Mouse (Mus musculus) adrenal gland, postnatal 14 days (tissue): ENCODE data around the gene Cacna2d1. TPM values are rescaled to one million over a fixed set of nuclear protein-coding genes. Genes with fewer than 3 reads are reported as not detected.

Experiments
- DNase-seq: peaks from one replicate; pipeline ENCODE4 v3.0.0; 2021; ENCODE audit warnings: mixed read lengths
- total RNA-seq: library from RNA; stranded (reverse); gene quantifications from 2 replicates; pipeline ENCODE4 v1.2.3, GENCODE M21; 2021

Gene Cacna2d1
- total RNA-seq, 1 experiment from 2014 or later: 73.3 TPM

GRCm38 (mm10) chr5:16062773-16063172 lies 128.3 kb downstream of the Cacna2d1 start:
- no peak for DNase-seq

DNA sequence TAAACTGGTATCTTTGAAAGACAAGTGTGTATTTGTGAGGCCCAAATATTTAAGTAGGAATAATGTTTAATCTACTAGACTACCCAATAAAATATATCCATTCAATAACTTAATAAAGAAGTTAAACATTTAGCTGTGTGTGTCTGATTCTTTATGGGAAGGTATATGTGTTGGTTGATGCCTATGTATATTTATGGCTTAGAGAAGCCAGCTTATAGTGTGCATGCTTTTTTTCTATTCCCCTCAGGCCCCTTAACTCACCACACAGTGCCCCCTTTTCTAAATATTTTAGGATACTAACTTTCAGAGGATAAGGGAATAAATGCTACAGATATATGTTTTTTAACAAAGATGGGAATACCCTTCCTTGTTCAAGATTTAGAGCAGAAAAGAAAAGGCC lies 128.8 kb downstream of the Cacna2d1 start:
- DNase-seq: no peak

GRCm38 (mm10) chr5:16063949-16064348 lies 129.5 kb downstream of the Cacna2d1 start:
- DNase-seq: no peak

DNA sequence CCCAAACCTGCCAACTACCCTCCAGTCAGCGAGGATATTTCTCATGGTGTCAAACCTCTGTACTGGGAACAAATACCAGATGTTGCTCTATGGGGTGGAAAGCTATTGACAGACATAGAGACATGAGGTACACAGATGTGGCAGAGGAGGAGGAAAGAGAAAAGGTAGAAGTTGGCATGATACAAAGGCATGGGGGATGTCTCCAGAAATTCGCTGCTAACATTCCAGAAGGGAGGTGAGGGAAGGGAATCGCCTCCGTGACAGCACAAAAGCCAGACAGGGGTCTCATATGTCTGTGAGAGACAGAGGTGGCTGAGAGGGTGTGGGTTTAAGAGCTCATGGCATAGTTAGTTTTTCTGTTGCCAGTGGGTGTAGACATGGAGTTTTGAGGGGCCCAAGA lies 131.3 kb downstream of the Cacna2d1 start:
- no peak for DNase-seq

- DNase-seq: no peak
Observed at GRCm38 (mm10) chr5:16082253-16082652, 147.8 kb downstream of the Cacna2d1 start.

- DNase-seq: no peak
Observed at GRCm38 (mm10) chr5:16086979-16087902, 152.8 kb downstream of the Cacna2d1 start.

- no peak for DNase-seq
Observed at GRCm38 (mm10) chr5:16087995-16088394, 153.5 kb downstream of the Cacna2d1 start.

- no peak for DNase-seq
Observed at GRCm38 (mm10) chr5:16092540-16092939, 158.0 kb downstream of the Cacna2d1 start.

- no peak for DNase-seq
Observed at GRCm38 (mm10) chr5:16093071-16093693, 158.7 kb downstream of the Cacna2d1 start.

DNA sequence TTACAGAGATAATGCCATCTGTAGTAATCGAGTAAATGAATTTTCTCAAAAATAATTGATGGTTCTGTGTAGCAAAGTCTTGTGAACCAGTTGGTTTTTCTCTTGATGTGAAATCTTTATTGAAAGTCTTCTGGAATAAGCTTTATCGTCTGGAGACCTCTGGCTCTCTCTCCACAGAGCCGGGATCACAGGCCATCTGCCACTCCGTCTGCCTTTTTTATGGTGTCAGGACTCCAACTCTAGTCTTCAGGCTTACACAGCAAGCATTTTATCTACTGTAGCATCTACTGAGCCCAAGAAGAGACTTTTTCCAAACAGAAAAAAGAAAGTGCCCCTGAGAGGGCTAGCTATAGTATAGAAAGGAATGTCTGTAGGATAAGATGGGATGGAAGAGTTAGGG lies 160.9 kb downstream of the Cacna2d1 start:
- DNase-seq: no peak

DNA sequence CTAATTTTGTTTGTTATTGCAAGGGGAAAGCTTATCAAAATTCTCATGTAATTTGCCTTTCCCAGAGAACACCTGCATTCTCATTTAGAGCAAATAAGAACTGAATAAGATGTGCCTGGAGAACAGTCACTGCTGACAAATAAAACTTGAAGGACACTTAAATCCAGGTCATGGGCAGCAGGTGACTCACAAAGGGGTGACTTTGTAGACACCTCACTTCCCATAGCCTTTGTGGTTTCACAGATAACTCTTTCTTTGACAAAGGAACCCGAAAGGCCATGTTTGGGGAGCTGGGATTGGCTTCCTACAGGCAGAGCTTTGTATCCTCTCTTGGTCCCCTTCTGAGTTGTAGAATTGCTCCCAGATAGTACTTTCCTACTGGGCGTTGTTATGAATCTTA lies 164.3 kb downstream of the Cacna2d1 start:
- peak; percentile 17 for DNase-seq

- DNase-seq: no peak
Observed at GRCm38 (mm10) chr5:16101820-16102219, 167.3 kb downstream of the Cacna2d1 start.

DNA sequence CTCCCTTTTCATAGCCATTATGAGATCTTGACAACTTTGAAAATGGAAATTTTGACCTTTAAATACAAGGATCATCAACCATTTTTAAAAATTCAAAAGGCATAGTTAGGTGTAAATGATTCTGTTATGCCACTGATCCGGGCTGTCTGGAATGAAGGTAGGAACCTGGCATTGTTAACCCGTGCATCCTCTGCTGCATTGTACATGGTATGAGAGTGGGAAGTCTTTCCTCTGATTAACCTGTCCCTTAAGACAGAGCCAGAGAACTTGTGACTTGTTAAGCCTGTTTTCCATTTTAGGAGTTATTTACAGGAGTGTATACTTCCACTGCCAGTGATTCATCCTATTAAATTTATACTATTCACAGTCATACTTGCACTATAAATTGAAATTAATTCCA lies 171.2 kb downstream of the Cacna2d1 start:
- no peak for DNase-seq

- no peak for DNase-seq
Observed at GRCm38 (mm10) chr5:16110643-16111042, 176.2 kb downstream of the Cacna2d1 start.

- DNase-seq: no peak
Observed at GRCm38 (mm10) chr5:16113879-16114278, 179.4 kb downstream of the Cacna2d1 start.

GRCm38 (mm10) chr5:16121334-16121733 lies 186.8 kb downstream of the Cacna2d1 start:
- no peak for DNase-seq

GRCm38 (mm10) chr5:16122110-16122509 lies 187.6 kb downstream of the Cacna2d1 start:
- no peak for DNase-seq

GRCm38 (mm10) chr5:16134286-16135094 lies 200.0 kb downstream of the Cacna2d1 start:
- DNase-seq: no peak

DNA sequence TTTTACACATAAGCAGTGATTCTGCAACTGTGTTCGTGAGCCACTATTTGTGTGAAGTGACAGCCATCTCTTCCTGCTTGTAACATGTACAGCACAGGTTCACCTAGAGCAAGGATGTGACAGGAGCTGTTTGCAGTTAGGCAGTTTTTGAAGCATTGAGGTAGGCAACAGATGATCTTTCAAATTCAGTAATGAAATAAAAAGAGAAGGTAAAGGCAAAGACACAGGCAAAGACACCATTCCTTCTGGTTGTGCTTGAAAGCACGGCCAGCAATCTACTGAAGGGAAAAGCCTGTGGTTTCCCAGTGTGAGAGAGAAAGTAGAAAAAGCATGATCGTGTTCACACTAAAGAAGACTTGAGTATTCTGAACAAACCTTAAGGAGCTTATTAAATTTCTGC lies 201.5 kb downstream of the Cacna2d1 start:
- DNase-seq: no peak

DNA sequence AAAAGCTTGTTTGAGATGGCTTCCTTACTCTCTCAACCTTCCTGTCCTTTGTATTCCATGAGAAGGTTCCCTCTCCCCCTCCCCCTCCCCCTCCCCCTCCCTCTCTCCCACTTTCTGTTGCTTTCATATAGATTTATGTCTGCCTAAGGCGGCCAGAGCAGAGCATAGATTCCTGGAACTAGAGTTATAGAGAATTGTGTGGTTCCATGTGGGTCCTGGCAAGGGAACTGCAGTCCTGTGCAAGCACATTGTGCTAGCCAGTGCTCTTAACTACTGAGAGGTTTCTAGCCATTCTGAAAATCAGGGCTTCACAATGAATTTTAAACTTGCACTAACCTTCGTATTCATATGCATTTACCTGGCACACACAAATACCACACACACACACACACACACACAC lies 202.3 kb downstream of the Cacna2d1 start:
- no peak for DNase-seq

DNA sequence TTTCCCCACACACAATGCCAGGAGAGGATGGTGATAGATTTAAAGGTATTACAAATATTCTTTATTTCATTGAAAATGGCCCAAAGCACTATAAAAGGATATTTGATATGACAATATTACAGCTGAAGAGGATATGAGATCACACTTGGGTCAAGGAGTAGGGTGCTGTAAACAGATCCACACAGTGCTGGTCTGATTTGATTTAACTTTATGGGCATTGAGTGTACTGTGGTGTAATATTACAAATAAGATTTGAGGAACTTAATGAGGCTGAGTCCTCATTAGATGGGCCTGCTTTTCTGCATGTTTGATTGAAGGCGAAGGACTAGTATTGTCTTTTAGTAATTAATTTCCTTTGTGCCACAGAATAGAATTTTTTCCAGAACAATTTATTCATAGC lies 212.1 kb downstream of the Cacna2d1 start:
- DNase-seq: no peak

DNA sequence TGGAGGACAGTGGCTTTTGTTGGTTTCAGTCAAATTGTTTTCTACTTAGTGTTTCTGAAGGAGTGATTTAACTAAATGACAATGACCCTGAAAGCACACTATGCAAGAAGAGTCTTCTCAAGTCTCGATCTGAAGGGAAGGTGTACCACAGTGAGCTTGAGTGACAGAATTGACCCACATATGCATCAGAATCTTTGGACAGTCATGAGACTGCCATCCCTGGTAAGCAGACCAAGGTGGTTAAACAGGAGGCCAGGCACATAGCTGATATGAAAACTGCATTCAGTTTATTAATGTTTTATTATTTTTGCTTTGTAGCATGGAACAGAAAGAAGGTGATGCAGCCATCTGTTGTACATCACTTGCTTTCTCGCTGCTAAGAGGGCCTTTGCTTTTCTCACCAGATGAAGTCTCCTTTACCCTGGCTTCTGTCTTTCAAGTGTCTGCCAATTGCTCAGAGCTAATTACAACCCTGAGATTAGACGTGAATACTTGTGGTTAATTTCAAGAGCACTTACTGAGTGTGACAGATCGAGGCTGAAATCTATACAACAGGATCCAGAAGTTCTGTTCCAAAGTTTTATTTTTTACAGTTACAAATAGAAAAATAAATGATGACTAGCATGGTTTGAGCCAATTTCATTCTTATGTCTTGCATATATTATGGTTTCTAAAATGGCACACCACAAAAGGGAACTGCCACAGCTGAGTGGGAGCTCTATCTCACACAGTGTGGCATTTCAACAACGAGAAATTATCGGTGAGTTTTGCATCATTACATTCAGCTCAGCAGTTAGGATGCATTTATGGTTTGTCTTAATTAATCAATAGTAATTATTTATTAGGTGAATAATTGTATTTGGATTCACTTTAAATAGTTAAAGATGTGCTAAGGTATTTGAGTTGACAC lies 221.1 kb downstream of the Cacna2d1 start:
- DNase-seq: no peak
